Mouse (Mus musculus) MEL (cell line): ENCODE measurements around the gene Sh2d6.

Source experiments
- BHLHE40 ChIP-seq: IDR thresholded peaks from 2 replicates; pipeline ENCODE4 v1.6.1; 2012; ENCODE audit warnings: low read depth, mild to moderate bottlenecking, inconsistent platforms, low read length, improper control_type of control experiment, borderline replicate concordance
- CTCF ChIP-seq, 3 experiments: IDR thresholded peaks in 2 of 3; conservative IDR thresholded peaks in 1 of 3; 2 replicates each; pipeline ENCODE4 v1.5.1; 2011 to 2012; ENCODE audit warnings: low read length in 3 of 3, low read depth in 2 of 3, mild to moderate bottlenecking in 2 of 3, improper control_type of control experiment in 1 of 3, inconsistent platforms in 1 of 3, mixed read lengths in 1 of 3, moderate library complexity in 1 of 3; ENCODE audit not compliant: control insufficient read depth in 1 of 3, insufficient read depth in 1 of 3, poor library complexity in 1 of 3, severe bottlenecking in 1 of 3
- POLR2A ChIP-seq, 2 experiments: IDR thresholded peaks; 2 replicates each; pipeline ENCODE4 v1.6.1; 2011 to 2012; ENCODE audit warnings: low read length in 2 of 2, mild to moderate bottlenecking in 2 of 2, control low read depth in 1 of 2, improper control_type of control experiment in 1 of 2, low read depth in 1 of 2, moderate library complexity in 1 of 2; ENCODE audit not compliant: control insufficient read depth in 1 of 2, insufficient read depth in 1 of 2, poor library complexity in 1 of 2
- POLR2AphosphoS2 ChIP-seq: IDR thresholded peaks from 2 replicates; pipeline ENCODE4 v1.6.1; 2011; ENCODE audit warnings: low read length, improper control_type of control experiment
- UBTF ChIP-seq: IDR thresholded peaks from 2 replicates; pipeline ENCODE4 v1.6.1; 2012; ENCODE audit warnings: low read depth, mild to moderate bottlenecking, inconsistent platforms, low read length, improper control_type of control experiment, moderate library complexity, borderline replicate concordance; ENCODE audit not compliant: insufficient read depth
- ZC3H11A ChIP-seq: IDR thresholded peaks from 2 replicates; pipeline ENCODE4 v1.6.1; 2012; ENCODE audit warnings: low read depth, mild to moderate bottlenecking, inconsistent platforms, low read length, improper control_type of control experiment
- ZNF384 ChIP-seq: IDR thresholded peaks from 2 replicates; pipeline ENCODE4 v1.6.1; 2012; ENCODE audit warnings: low read depth, mild to moderate bottlenecking, inconsistent platforms, low read length, improper control_type of control experiment

DNA sequence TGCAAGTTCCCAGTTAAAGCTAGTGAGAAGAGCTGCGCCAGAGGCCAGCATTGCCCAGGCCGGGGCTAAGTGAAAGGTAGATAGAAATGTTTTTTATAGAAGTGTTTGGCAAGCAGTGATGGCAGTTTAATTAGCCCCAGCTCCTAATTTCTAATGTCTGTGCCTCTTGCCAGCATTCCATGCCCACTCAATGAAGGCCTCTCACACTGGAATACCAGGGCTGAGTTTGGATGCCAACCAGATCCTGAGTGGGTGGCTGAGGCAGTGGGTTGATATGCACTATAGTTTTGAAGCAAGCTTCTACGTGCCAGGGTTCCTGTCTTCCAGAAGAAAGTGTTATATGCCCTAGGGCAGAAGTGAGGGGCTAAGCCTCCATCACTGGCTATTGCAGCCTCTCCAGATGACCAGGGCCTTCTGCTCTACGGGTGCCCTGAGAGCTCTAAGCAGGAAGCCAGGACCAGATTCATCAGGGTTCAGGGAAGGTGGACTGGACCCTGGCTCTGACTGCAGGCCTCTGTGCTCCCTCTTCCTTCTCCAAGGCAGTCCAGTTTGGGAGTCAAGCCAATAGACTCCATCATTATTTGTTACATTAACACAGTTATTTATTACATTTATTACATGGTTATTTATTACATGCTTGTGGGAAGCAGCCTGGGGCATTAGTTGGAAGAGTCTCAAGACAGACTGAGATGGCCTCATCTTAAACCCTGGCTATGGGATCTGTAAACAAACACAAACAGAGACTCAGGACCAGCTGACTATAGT lies 46.1 kb downstream of the Sh2d6 start:
- TF ChIP-seq POLR2AphosphoS2 (no peak), ZC3H11A (no peak), BHLHE40 (no peak), CTCF (IDR thresholded peaks at IDR 0.05 in 2 of 3, conservative IDR thresholded peaks at IDR 0.05 in 1 of 3; ENCODE audit: control insufficient read depth in 1 of 3, insufficient read depth in 1 of 3, low read depth in 2 of 3, low read length in 3 of 3, poor library complexity in 1 of 3, severe bottlenecking in 1 of 3) (no peak), UBTF (no peak), POLR2A (IDR thresholded peaks at IDR 0.05; ENCODE audit: control insufficient read depth in 1 of 2, insufficient read depth in 1 of 2, low read depth in 1 of 2, low read length in 2 of 2, poor library complexity in 1 of 2) (no peak), ZNF384 (no peak)
